Mouse (Mus musculus): ENCODE results near the gene Neurog1. TPM values are rescaled to one million over a fixed set of nuclear protein-coding genes. Genes with fewer than 3 reads are reported as not detected.

Gene Neurog1
- polyA plus RNA-seq, 1 experiment from 2014 or later: 19.5 TPM

- no peak overlapping the region for H3K4me3 ChIP-seq (replicated peaks)
- H3K4me1 ChIP-seq: peaks cover 35% of the 10 kb centered on the region
- peaks cover 80% of the 10 kb centered on the region for H3K27me3 ChIP-seq
- H3K9ac ChIP-seq: no peak overlapping the region
- 10% methylated on average over 6 of the region's 7 CpGs for whole genome bisulfite sequencing
- 0 out of 2 replicates have a peak overlapping the region, but pooled peaks have one; percentile 8 for H3K4me2 ChIP-seq
- H3K9me3 ChIP-seq: no peaks in the 10 kb centered on the region
- H3K36me3 ChIP-seq (replicated peaks): no peaks in the 10 kb centered on the region
- H3K27ac ChIP-seq: no peak overlapping the region
- 0 out of 2 replicates have a peak, but pooled peaks have one; percentile 30 for ATAC-seq (ENCODE audit: low FRiP score)
Observed at GRCm38 (mm10) chr13:56228790-56229189, 23.2 kb downstream of the Neurog1 start.

GRCm38 (mm10) chr13:56226175-56226954, 25.6 kb downstream of the Neurog1 start:
- H3K27me3 ChIP-seq: peaks cover 81% of the 10 kb centered on the region
- no peak overlapping the region for H3K4me3 ChIP-seq (replicated peaks)
- WGBS: 15% methylated on average over 10 of the region's 10 CpGs
- H3K27ac ChIP-seq: no peak overlapping the region
- no peaks in the 10 kb centered on the region for H3K36me3 ChIP-seq (replicated peaks)
- H3K9ac ChIP-seq: no peak overlapping the region
- H3K9me3 ChIP-seq: no peaks in the 10 kb centered on the region
- H3K4me1 ChIP-seq: peaks cover 58% of the 10 kb centered on the region
- no peak for ATAC-seq (ENCODE audit: low FRiP score)
- H3K4me2 ChIP-seq: no peak overlapping the region

- H3K9me3 ChIP-seq: no peaks in the 10 kb centered on the region
- WGBS: 5% methylated on average over 21 of the region's 21 CpGs
- H3K4me3 ChIP-seq (replicated peaks): no peak overlapping the region
- peaks cover 80% of the 10 kb centered on the region for H3K27me3 ChIP-seq
- peak overlapping the region; percentile 19; the same call in 1 of the 2 replicates for H3K27ac ChIP-seq
- ATAC-seq (ENCODE audit: low FRiP score): no peak
- no peak overlapping the region for H3K9ac ChIP-seq
- H3K36me3 ChIP-seq (replicated peaks): no peaks in the 10 kb centered on the region
- peaks cover 57% of the 10 kb centered on the region for H3K4me1 ChIP-seq
- peak overlapping the region; percentile 27 for H3K4me2 ChIP-seq
Observed at GRCm38 (mm10) chr13:56223625-56224024, 28.3 kb downstream of the Neurog1 start.

GRCm38 (mm10) chr13:56222849-56223246, 29.1 kb downstream of the Neurog1 start:
- peak overlapping the region; percentile 63 for H3K4me2 ChIP-seq
- H3K9ac ChIP-seq: no peak overlapping the region
- peak overlapping the region; percentile 97 for H3K27ac ChIP-seq
- peaks cover 49% of the 10 kb centered on the region for H3K4me1 ChIP-seq
- H3K36me3 ChIP-seq (replicated peaks): no peaks in the 10 kb centered on the region
- 12% methylated on average over 4 of the region's 4 CpGs for WGBS
- no peaks in the 10 kb centered on the region for H3K9me3 ChIP-seq
- no peak overlapping the region for H3K4me3 ChIP-seq (replicated peaks)
- ATAC-seq (ENCODE audit: low FRiP score): no peak
- H3K27me3 ChIP-seq: peaks cover 80% of the 10 kb centered on the region

GRCm38 (mm10) chr13:56221995-56222848, 29.7 kb downstream of the Neurog1 start:
- H3K36me3 ChIP-seq (replicated peaks): no peaks in the 10 kb centered on the region
- no peaks in the 10 kb centered on the region for H3K9me3 ChIP-seq
- peak overlapping the region; percentile 97 for H3K27ac ChIP-seq
- WGBS: 2% methylated on average over 50 of the region's 50 CpGs
- peaks cover 45% of the 10 kb centered on the region for H3K4me1 ChIP-seq
- peak overlapping the region; percentile 63 for H3K4me2 ChIP-seq
- peak overlapping the region; percentile 50 for H3K9ac ChIP-seq
- H3K27me3 ChIP-seq: peaks cover 77% of the 10 kb centered on the region
- H3K4me3 ChIP-seq (replicated peaks): peak overlapping the region; percentile 36
- peak; percentile 76 for ATAC-seq (ENCODE audit: low FRiP score)

- H3K4me3 ChIP-seq (replicated peaks): peak overlapping the region; percentile 36
- H3K9ac ChIP-seq: peak overlapping the region; percentile 50
- peaks cover 77% of the 10 kb centered on the region for H3K27me3 ChIP-seq
- no peaks in the 10 kb centered on the region for H3K36me3 ChIP-seq (replicated peaks)
- peak; percentile 87 for ATAC-seq (ENCODE audit: low FRiP score)
- H3K4me2 ChIP-seq: peak overlapping the region; percentile 63
- no peaks in the 10 kb centered on the region for H3K9me3 ChIP-seq
- H3K27ac ChIP-seq: peak overlapping the region; percentile 97
- 1% methylated on average over 46 of the region's 46 CpGs for WGBS
- peaks cover 44% of the 10 kb centered on the region for H3K4me1 ChIP-seq
Observed at GRCm38 (mm10) chr13:56221129-56221910, 30.6 kb downstream of the Neurog1 start.

- H3K9me3 ChIP-seq: no peaks in the 10 kb centered on the region
- H3K27ac ChIP-seq: no peak overlapping the region
- H3K9ac ChIP-seq: no peak overlapping the region
- no peaks in the 10 kb centered on the region for H3K36me3 ChIP-seq (replicated peaks)
- peaks cover 71% of the 10 kb centered on the region for H3K27me3 ChIP-seq
- WGBS: 55% methylated on average over 9 of the region's 9 CpGs
- no peak overlapping the region for H3K4me2 ChIP-seq
- ATAC-seq (ENCODE audit: low FRiP score): no peak
- no peak overlapping the region for H3K4me3 ChIP-seq (replicated peaks)
- peaks cover 60% of the 10 kb centered on the region for H3K4me1 ChIP-seq
Observed at GRCm38 (mm10) chr13:56219254-56219653, 32.7 kb downstream of the Neurog1 start.

- H3K4me1 ChIP-seq: peaks cover 34% of the 10 kb centered on the region
- peaks cover 75% of the 10 kb centered on the region for H3K27me3 ChIP-seq
- WGBS: 14% methylated on average over 4 of the region's 4 CpGs
- H3K9me3 ChIP-seq: peaks cover 2% of the 10 kb centered on the region; the same call in 1 of the 2 replicates
- peak; percentile 31; the same call in 1 of the 2 replicates for ATAC-seq (ENCODE audit: low FRiP score)
- H3K9ac ChIP-seq: no peak overlapping the region
- H3K36me3 ChIP-seq (replicated peaks): no peaks in the 10 kb centered on the region
- no peak overlapping the region for H3K4me2 ChIP-seq
- peak overlapping the region; percentile 59; the same call in 1 of the 2 replicates for H3K27ac ChIP-seq
- no peak overlapping the region for H3K4me3 ChIP-seq (replicated peaks)
Observed at GRCm38 (mm10) chr13:56216090-56216489, 35.9 kb downstream of the Neurog1 start.

- Histone ChIP-seq H3K9me3 (peaks cover 7% of the 10 kb centered on the region; the same call in 1 of the 2 replicates), H3K4me1 (peaks cover 32% of the 10 kb centered on the region), H3K4me3 (replicated peaks) (no peak overlapping the region), H3K9ac (no peak overlapping the region), H3K27me3 (peaks cover 83% of the 10 kb centered on the region), H3K27ac (peak overlapping the region; percentile 50; the same call in 1 of the 2 replicates), H3K36me3 (replicated peaks) (no peaks in the 10 kb centered on the region), H3K4me2 (no peak overlapping the region)
- WGBS: 11% methylated on average over 5 of the region's 5 CpGs
- ATAC-seq (ENCODE audit: low FRiP score): no peak
Observed at GRCm38 (mm10) chr13:56214633-56215032, 37.3 kb downstream of the Neurog1 start.

- Histone ChIP-seq H3K27ac (peak overlapping the region; percentile 85), H3K4me3 (replicated peaks) (no peak overlapping the region), H3K27me3 (peaks cover 72% of the 10 kb centered on the region), H3K4me2 (peak overlapping the region; percentile 45), H3K36me3 (replicated peaks) (no peaks in the 10 kb centered on the region), H3K9me3 (peaks cover 7% of the 10 kb centered on the region; the same call in 1 of the 2 replicates), H3K4me1 (peaks cover 29% of the 10 kb centered on the region), H3K9ac (no peak overlapping the region)
- WGBS: 3% methylated on average over 8 of the region's 8 CpGs
- ATAC-seq (ENCODE audit: low FRiP score): peak; percentile 52; the same call in 1 of the 2 replicates
Observed at GRCm38 (mm10) chr13:56209067-56209411, 42.9 kb downstream of the Neurog1 start.

- peak; percentile 93 for ATAC-seq (ENCODE audit: low FRiP score)
- H3K9ac ChIP-seq: no peak overlapping the region
Observed at GRCm38 (mm10) chr13:56208225-56209066, 43.5 kb downstream of the Neurog1 start.

More at GRCm38 (mm10) chr13:56208225-56209066, 43.5 kb downstream of the Neurog1 start:
- 1% methylated on average over 35 of the region's 35 CpGs for WGBS
- Histone ChIP-seq H3K36me3 (replicated peaks) (no peaks in the 10 kb centered on the region), H3K27me3 (peaks cover 69% of the 10 kb centered on the region), H3K27ac (peak overlapping the region; percentile 92), H3K4me3 (replicated peaks) (no peak overlapping the region), H3K4me2 (peak overlapping the region; percentile 45), H3K9me3 (peaks cover 7% of the 10 kb centered on the region; the same call in 1 of the 2 replicates), H3K4me1 (peaks cover 28% of the 10 kb centered on the region)

Measured in forebrain, embryonic 12.5 days (tissue).